Mouse (Mus musculus) bone marrow, adult 2 months (tissue): ENCODE data around the gene Slc35f3. TPM values are rescaled to one million over a fixed set of nuclear protein-coding genes. Genes with fewer than 3 reads are reported as not detected.
"Not testable (repeated sequence)": the region's sequence is repeated elsewhere in the genome, so short reads cannot be mapped to it uniquely, and the experiment has no call there.

Experiments
- H3K27ac ChIP-seq: fragments of 200-500 bp; 2 replicates; pipeline ENCODE4 v1.5.1; 2012; ENCODE audit warnings: low read depth, mild to moderate bottlenecking, control low read depth, inconsistent platforms, low read length; ENCODE audit not compliant: control insufficient read depth, poor library complexity, insufficient read depth
- H3K4me1 ChIP-seq: fragments of 200-500 bp; 2 replicates; pipeline ENCODE4 v1.6.1; 2011; ENCODE audit warnings: low read length; ENCODE audit not compliant: control insufficient read depth, insufficient read depth
- H3K4me3 ChIP-seq: fragments of 200-500 bp; replicated peaks from 2 replicates; pipeline ENCODE3; 2011; ENCODE audit warnings: mild to moderate bottlenecking, low read depth, low read length, control low read depth; ENCODE audit not compliant: control insufficient read depth
- CTCF ChIP-seq: fragments of 200-500 bp; IDR thresholded peaks from 2 replicates; pipeline ENCODE4 v1.5.1; 2011; ENCODE audit warnings: low read length, control low read depth; ENCODE audit not compliant: control insufficient read depth, insufficient read depth
- POLR2A ChIP-seq: fragments of 200-500 bp; IDR thresholded peaks from 2 replicates; pipeline ENCODE4 v1.6.1; 2011; ENCODE audit warnings: low read depth, mild to moderate bottlenecking, control low read depth, low read length, borderline replicate concordance; ENCODE audit not compliant: control insufficient read depth
- WGBS: fragments of 180-500 bp; shearing (Covaris S2); methylation state at CpG from one replicate; pipeline ENCODE4 v1.1.7; 2018; 5-methylcytosine and 5-hydroxymethylcytosine counted together
- polyA plus RNA-seq: library from polyadenylated mRNA; stranded (reverse); fragments of >200 nt; gene quantifications from 2 replicates; pipeline ENCODE4 v1.2.4, GENCODE M21; 2011; ENCODE audit warnings: low replicate concordance; ENCODE audit not compliant: missing spikeins, insufficient read depth, insufficient read length

The Slc35f3 gene
- polyA plus RNA-seq, 1 experiment, result not detected

- H3K4me1 ChIP-seq, result no peaks in the 10 kb centered on the region
- H3K4me3 ChIP-seq, result no peak overlapping the region
- WGBS, result 63% methylated on average over 3 of the region's 3 CpGs
- H3K27ac ChIP-seq, result no peak overlapping the region
- TF ChIP-seq POLR2A (no peak), CTCF (peak; percentile 21; the same call in 1 of the 2 replicates)
Measured at GRCm38 (mm10) chr8:126398349-126398748, 100.0 kb downstream of the Slc35f3 start.

DNA sequence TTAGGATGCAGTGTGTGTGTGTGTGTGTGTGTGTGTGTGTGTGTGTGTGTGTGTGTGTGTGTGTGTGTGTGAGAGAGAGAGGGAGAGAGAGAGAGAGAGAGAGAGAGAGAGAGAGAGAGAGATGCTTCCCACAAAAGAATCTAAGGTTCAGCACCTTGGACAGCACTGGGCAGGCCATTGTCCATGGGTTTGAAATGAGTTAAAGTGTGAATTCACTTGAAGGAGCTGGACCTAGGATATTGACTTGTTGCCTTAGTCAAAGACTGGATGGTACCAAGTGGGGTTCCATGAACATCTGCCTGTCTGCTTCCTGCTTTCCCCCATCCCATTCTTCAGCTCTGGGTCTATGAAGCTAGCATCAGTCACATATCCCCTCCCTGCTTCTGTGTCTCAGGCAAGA, 106.2 kb downstream of the Slc35f3 start:
- not testable (repeated sequence) for H3K4me3 ChIP-seq, H3K4me1 ChIP-seq, H3K27ac ChIP-seq

DNA sequence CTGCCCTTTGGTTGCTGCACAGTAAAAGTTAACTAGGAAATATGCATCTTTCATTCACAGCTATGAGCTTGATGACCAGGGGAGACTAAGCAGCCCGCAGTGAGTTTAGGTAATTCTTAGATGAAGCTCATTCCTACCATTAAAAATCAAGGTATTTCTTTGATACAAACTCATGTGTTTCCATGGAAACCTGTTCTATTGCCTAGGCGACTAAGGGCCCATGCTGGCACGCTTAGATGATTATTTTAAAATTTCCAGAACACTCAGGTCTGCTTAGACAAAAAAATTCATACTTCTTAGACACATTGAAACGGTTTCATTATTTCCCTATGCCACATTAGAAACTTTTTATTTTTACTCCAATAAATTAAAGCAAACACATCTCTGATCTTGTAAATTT, 106.7 kb downstream of the Slc35f3 start:
- Histone ChIP-seq H3K4me3 (no peak overlapping the region), H3K27ac (no peak overlapping the region), H3K4me1 (no peaks in the 10 kb centered on the region)
- TF ChIP-seq POLR2A, result no peak
- no peak for TF ChIP-seq CTCF
- 60% methylated on average over 4 of the region's 4 CpGs for WGBS

DNA sequence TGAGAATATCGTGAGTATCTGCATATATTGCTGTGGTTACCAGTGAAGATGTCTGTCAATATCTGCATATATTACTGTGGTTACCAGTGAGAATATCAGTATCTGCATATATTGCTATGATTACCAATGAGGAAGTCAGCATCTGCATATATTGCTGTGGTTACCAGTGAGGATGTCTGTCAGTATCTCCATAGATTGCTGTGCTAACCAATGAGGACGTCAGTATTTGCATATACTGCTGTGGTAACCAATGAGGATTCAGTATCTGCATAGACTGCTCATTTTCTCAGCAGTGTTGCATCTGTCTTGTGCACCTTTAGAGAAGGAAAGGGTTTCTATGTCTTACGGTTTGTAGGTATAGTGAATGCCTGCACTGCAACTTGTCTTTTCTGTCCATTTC, 122.5 kb downstream of the Slc35f3 start:
- Histone ChIP-seq H3K4me1 (peaks cover 2% of the 10 kb centered on the region), H3K4me3 (no peak overlapping the region), H3K27ac (no peak overlapping the region)
- WGBS, result 72% methylated on average over 3 of the region's 3 CpGs
- TF ChIP-seq POLR2A, result no peak
- TF ChIP-seq CTCF, result no peak

GRCm38 (mm10) chr8:126422174-126422919, 124.0 kb downstream of the Slc35f3 start, which contains the start of gene Coa6:
TSS of gene Coa6 (plus strand) at chr8:126422515.
- H3K4me3 ChIP-seq, result peak within 1 kb of the TSS; percentile 100
- peaks cover 2% of the 10 kb centered on the region for H3K4me1 ChIP-seq
- peak; percentile 63; the same call in 1 of the 2 replicates for TF ChIP-seq POLR2A
- TF ChIP-seq CTCF, result no peak
- WGBS, result under 1% methylated on average over 61 of the region's 61 CpGs
- peak within 1 kb of the TSS; percentile 72 for H3K27ac ChIP-seq

- peaks cover 2% of the 10 kb centered on the region for H3K4me1 ChIP-seq
- peak overlapping the region; percentile 72; the same call in 1 of the 2 replicates for H3K27ac ChIP-seq
- no peak for TF ChIP-seq POLR2A
- no peak for TF ChIP-seq CTCF
- WGBS, result 9% methylated on average over 9 of the region's 9 CpGs
- peak overlapping the region; percentile 100 for H3K4me3 ChIP-seq
Measured at GRCm38 (mm10) chr8:126422920-126423300, 124.6 kb downstream of the Slc35f3 start.

DNA sequence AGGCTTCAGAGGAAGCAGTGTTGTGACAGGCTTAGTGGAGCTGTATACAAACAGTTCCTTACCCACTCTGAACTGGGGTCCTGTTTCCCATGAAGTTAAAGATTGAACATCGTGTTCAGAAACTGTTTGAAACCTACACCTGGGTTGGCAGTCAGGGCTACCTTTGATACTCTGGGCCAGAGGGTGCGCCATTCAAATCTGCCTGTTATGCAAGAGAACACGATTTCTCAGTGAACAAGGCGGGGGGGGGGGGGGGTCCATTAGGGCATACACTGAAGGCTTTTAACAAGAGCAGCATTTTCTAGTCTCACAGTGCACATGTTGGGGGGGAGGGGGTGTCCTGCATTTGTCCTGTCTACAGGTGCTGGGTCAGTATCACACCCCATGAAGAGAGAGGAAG, 125.8 kb downstream of the Slc35f3 start:
- 72% methylated on average over 4 of the region's 4 CpGs for WGBS

GRCm38 (mm10) chr8:126424946-126425345, 126.6 kb downstream of the Slc35f3 start:
- WGBS, result 75% methylated on average over 1 of the region's 1 CpGs
- no peak overlapping the region for H3K27ac ChIP-seq
- no peak overlapping the region for H3K4me3 ChIP-seq
- TF ChIP-seq POLR2A (no peak), CTCF (no peak)
- peaks cover 2% of the 10 kb centered on the region for H3K4me1 ChIP-seq

More for the DNA sequence above, 125.8 kb downstream of the Slc35f3 start:
- no peak overlapping the region for H3K27ac ChIP-seq
- H3K4me3 ChIP-seq, result no peak overlapping the region
- peaks cover 2% of the 10 kb centered on the region for H3K4me1 ChIP-seq
- TF ChIP-seq CTCF (no peak), POLR2A (no peak)

- H3K4me3 ChIP-seq, result no peak overlapping the region
- no peaks in the 10 kb centered on the region for H3K4me1 ChIP-seq
- WGBS, result 88% methylated on average over 5 of the region's 5 CpGs
- no peak overlapping the region for H3K27ac ChIP-seq
- TF ChIP-seq CTCF (no peak), POLR2A (no peak)
Measured at GRCm38 (mm10) chr8:126429635-126430034, 131.3 kb downstream of the Slc35f3 start.
